Mouse (Mus musculus): ENCODE measurements around the gene Mcpt2.

DNA sequence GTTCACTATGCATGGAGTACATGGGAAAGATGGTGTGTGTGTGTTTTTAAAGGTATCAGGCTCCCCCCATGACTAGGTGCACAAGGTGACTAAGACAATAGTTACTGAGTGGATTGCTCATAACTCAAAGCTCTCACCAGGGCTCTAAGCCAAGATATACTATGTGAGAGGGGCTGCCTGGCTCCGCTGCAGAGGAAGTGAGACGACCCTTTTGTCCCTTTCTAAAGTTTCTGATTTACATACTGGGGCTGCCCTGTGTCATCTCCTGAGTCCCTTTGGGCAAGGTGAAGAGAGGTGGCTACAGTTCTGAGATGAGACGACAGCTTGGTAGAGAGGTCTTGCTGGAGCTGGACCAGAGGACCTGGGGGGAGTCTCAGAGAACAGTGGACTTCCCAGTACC, 28.7 kb upstream of the Mcpt2 start:
- TF ChIP-seq POLR2A (IDR thresholded peaks at IDR 0.05; ENCODE audit: borderline replicate concordance, extremely low read depth, low read depth, low read length): no peak
- no peak for TF ChIP-seq CTCF (IDR thresholded peaks at IDR 0.05; ENCODE audit: insufficient read depth, low read length)
